Mouse (Mus musculus): ENCODE results near the gene Amer2.

- TF ChIP-seq CTCF (IDR thresholded peaks at IDR 0.05; ENCODE audit: extremely low read depth, insufficient read depth, insufficient read length, insufficient replicate concordance), result no peak
- TF ChIP-seq POLR2A (IDR thresholded peaks at IDR 0.05; ENCODE audit: low read depth, low read length), result no peak
These were observed 58.5 kb downstream of the Amer2 start for GRCm38 (mm10) chr14:60431515-60431914.
